Mouse (Mus musculus): Measurements from ENCODE around the gene Jph2. TPM values are rescaled to one million over a fixed set of nuclear protein-coding genes. Genes with fewer than 3 reads are reported as not detected.

The Jph2 gene
- polyA plus RNA-seq (2012; rRNA removed): 2.3 and 3.6 TPM in 2 replicates

GRCm38 (mm10) chr2:163397905-163398304 lies at the start of gene Jph2:
TSS of gene Jph2 (minus strand) at chr2:163397993.
- Histone ChIP-seq H3K27me3 (ENCODE audit: control insufficient read depth, insufficient read depth, low read length) (no peaks in the 10 kb centered on the region), H3K4me3 (ENCODE audit: control insufficient read depth, low read depth, low read length) (peak within 1 kb of the TSS; percentile 47), H3K27ac (ENCODE audit: control insufficient read depth, insufficient read depth, low read depth, low read length) (peak within 1 kb of the TSS; percentile 77), H3K36me3 (ENCODE audit: control insufficient read depth, insufficient read depth, low read length) (no peaks in the 10 kb centered on the region), H3K4me1 (ENCODE audit: control insufficient read depth, insufficient read depth, low read length) (peaks cover 16% of the 10 kb centered on the region)
- no peak for TF ChIP-seq CTCF (IDR thresholded peaks at IDR 0.05; ENCODE audit: control insufficient read depth, insufficient read depth, insufficient replicate concordance, low read depth, low read length)
- TF ChIP-seq POLR2A (IDR thresholded peaks at IDR 0.05; ENCODE audit: control insufficient read depth, low read depth, low read length): no peak

- Histone ChIP-seq H3K27ac (ENCODE audit: control insufficient read depth, insufficient read depth, low read depth, low read length) (no peak overlapping the region), H3K4me1 (ENCODE audit: control insufficient read depth, insufficient read depth, low read length) (no peaks in the 10 kb centered on the region), H3K4me3 (ENCODE audit: control insufficient read depth, low read depth, low read length) (no peak overlapping the region), H3K36me3 (ENCODE audit: control insufficient read depth, insufficient read depth, low read length) (no peaks in the 10 kb centered on the region), H3K27me3 (ENCODE audit: control insufficient read depth, insufficient read depth, low read length) (no peaks in the 10 kb centered on the region)
- no peak for TF ChIP-seq CTCF (IDR thresholded peaks at IDR 0.05; ENCODE audit: control insufficient read depth, insufficient read depth, insufficient replicate concordance, low read depth, low read length)
Measured at GRCm38 (mm10) chr2:163447375-163447774, 49.6 kb upstream of the Jph2 start.

- H3K4me1 ChIP-seq (ENCODE audit: control insufficient read depth, insufficient read depth, low read length): no peaks in the 10 kb centered on the region
- no peaks in the 10 kb centered on the region for H3K36me3 ChIP-seq (ENCODE audit: control insufficient read depth, insufficient read depth, low read length)
- TF ChIP-seq CTCF (IDR thresholded peaks at IDR 0.05; ENCODE audit: control insufficient read depth, insufficient read depth, insufficient replicate concordance, low read depth, low read length) (no peak), POLR2A (IDR thresholded peaks at IDR 0.05; ENCODE audit: control insufficient read depth, low read depth, low read length) (no peak)
- H3K27ac ChIP-seq (ENCODE audit: control insufficient read depth, insufficient read depth, low read depth, low read length): no peak overlapping the region
- H3K27me3 ChIP-seq (ENCODE audit: control insufficient read depth, insufficient read depth, low read length): no peaks in the 10 kb centered on the region
- no peak overlapping the region for H3K4me3 ChIP-seq (ENCODE audit: control insufficient read depth, low read depth, low read length)
Measured at GRCm38 (mm10) chr2:163444017-163444416, 46.2 kb upstream of the Jph2 start.

GRCm38 (mm10) chr2:163443543-163443942 lies 45.8 kb upstream of the Jph2 start:
- Histone ChIP-seq H3K36me3 (ENCODE audit: control insufficient read depth, insufficient read depth, low read length) (no peaks in the 10 kb centered on the region), H3K4me3 (ENCODE audit: control insufficient read depth, low read depth, low read length) (no peak overlapping the region), H3K27me3 (ENCODE audit: control insufficient read depth, insufficient read depth, low read length) (no peaks in the 10 kb centered on the region), H3K27ac (ENCODE audit: control insufficient read depth, insufficient read depth, low read depth, low read length) (no peak overlapping the region), H3K4me1 (ENCODE audit: control insufficient read depth, insufficient read depth, low read length) (peaks cover 4% of the 10 kb centered on the region)
- TF ChIP-seq POLR2A (IDR thresholded peaks at IDR 0.05; ENCODE audit: control insufficient read depth, low read depth, low read length) (no peak), CTCF (IDR thresholded peaks at IDR 0.05; ENCODE audit: control insufficient read depth, insufficient read depth, insufficient replicate concordance, low read depth, low read length) (no peak)

GRCm38 (mm10) chr2:163439488-163439887 lies 41.7 kb upstream of the Jph2 start:
- TF ChIP-seq CTCF (IDR thresholded peaks at IDR 0.05; ENCODE audit: control insufficient read depth, insufficient read depth, insufficient replicate concordance, low read depth, low read length) (no peak), POLR2A (IDR thresholded peaks at IDR 0.05; ENCODE audit: control insufficient read depth, low read depth, low read length) (no peak)
- Histone ChIP-seq H3K4me3 (ENCODE audit: control insufficient read depth, low read depth, low read length) (no peak overlapping the region), H3K27me3 (ENCODE audit: control insufficient read depth, insufficient read depth, low read length) (no peaks in the 10 kb centered on the region), H3K36me3 (ENCODE audit: control insufficient read depth, insufficient read depth, low read length) (no peaks in the 10 kb centered on the region), H3K4me1 (ENCODE audit: control insufficient read depth, insufficient read depth, low read length) (peaks cover 7% of the 10 kb centered on the region), H3K27ac (ENCODE audit: control insufficient read depth, insufficient read depth, low read depth, low read length) (no peak overlapping the region)

- H3K4me1 ChIP-seq (ENCODE audit: control insufficient read depth, insufficient read depth, low read length): peaks cover 7% of the 10 kb centered on the region
- no peaks in the 10 kb centered on the region for H3K27me3 ChIP-seq (ENCODE audit: control insufficient read depth, insufficient read depth, low read length)
- no peaks in the 10 kb centered on the region for H3K36me3 ChIP-seq (ENCODE audit: control insufficient read depth, insufficient read depth, low read length)
- H3K27ac ChIP-seq (ENCODE audit: control insufficient read depth, insufficient read depth, low read depth, low read length): no peak overlapping the region
- H3K4me3 ChIP-seq (ENCODE audit: control insufficient read depth, low read depth, low read length): peak overlapping the region; percentile 58
- TF ChIP-seq POLR2A (IDR thresholded peaks at IDR 0.05; ENCODE audit: control insufficient read depth, low read depth, low read length): no peak
- no peak for TF ChIP-seq CTCF (IDR thresholded peaks at IDR 0.05; ENCODE audit: control insufficient read depth, insufficient read depth, insufficient replicate concordance, low read depth, low read length)
Measured at GRCm38 (mm10) chr2:163438619-163439451, 41.0 kb upstream of the Jph2 start.

GRCm38 (mm10) chr2:163438246-163438618 lies 40.4 kb upstream of the Jph2 start, which contains the start of gene Gdap1l1:
TSS of gene Gdap1l1 (plus strand) at chr2:163438476.
- Histone ChIP-seq H3K27me3 (ENCODE audit: control insufficient read depth, insufficient read depth, low read length) (no peaks in the 10 kb centered on the region), H3K27ac (ENCODE audit: control insufficient read depth, insufficient read depth, low read depth, low read length) (no peak within 1 kb of the TSS), H3K36me3 (ENCODE audit: control insufficient read depth, insufficient read depth, low read length) (no peaks in the 10 kb centered on the region), H3K4me1 (ENCODE audit: control insufficient read depth, insufficient read depth, low read length) (peaks cover 7% of the 10 kb centered on the region), H3K4me3 (ENCODE audit: control insufficient read depth, low read depth, low read length) (peak within 1 kb of the TSS; percentile 58)
- TF ChIP-seq POLR2A (IDR thresholded peaks at IDR 0.05; ENCODE audit: control insufficient read depth, low read depth, low read length) (no peak), CTCF (IDR thresholded peaks at IDR 0.05; ENCODE audit: control insufficient read depth, insufficient read depth, insufficient replicate concordance, low read depth, low read length) (no peak)
